Mouse (Mus musculus) heart, embryonic 16.5 days (tissue): ENCODE results near the gene Rab5c. TPM values are rescaled to one million over a fixed set of nuclear protein-coding genes. Genes with fewer than 3 reads are reported as not detected.

Experiments
- ATAC-seq: fragments of 200-750 bp; cut with Nextera tagmentation; replicated peaks from 2 replicates; pipeline ENCODE4 v1.8.0; 2017; ENCODE audit warnings: moderate number of reproducible peaks; ENCODE audit not compliant: insufficient read depth, low FRiP score; ENCODE audit errors: extremely low read depth
- H3K27ac ChIP-seq: fragments of 300-500 bp; sonication (generic); 2 replicates; pipeline ENCODE4 v1.5.1; 2014; ENCODE audit warnings: mild to moderate bottlenecking, low read length, control low read depth, moderate library complexity
- H3K27me3 ChIP-seq: fragments of 300-500 bp; sonication (generic); 2 replicates; pipeline ENCODE4 v1.6.1; 2014; ENCODE audit warnings: low read length, mixed read lengths; ENCODE audit not compliant: control insufficient read depth, insufficient read depth
- H3K36me3 ChIP-seq: fragments of 300-500 bp; sonication (generic); 2 replicates; pipeline ENCODE4 v1.6.1; 2014; ENCODE audit not compliant: control insufficient read depth, insufficient read depth
- H3K4me1 ChIP-seq: fragments of 300-500 bp; sonication (generic); 2 replicates; pipeline ENCODE4 v1.6.1; 2014; ENCODE audit warnings: low read length, mixed read lengths; ENCODE audit not compliant: control insufficient read depth, insufficient read depth
- H3K4me2 ChIP-seq: fragments of 300-500 bp; sonication (generic); 2 replicates; pipeline ENCODE4 v1.6.1; 2014; ENCODE audit warnings: low read depth, mild to moderate bottlenecking, control low read depth, low read length
- H3K4me3 ChIP-seq: fragments of 300-500 bp; sonication (generic); 2 replicates; pipeline ENCODE4 v1.5.1; 2014; ENCODE audit warnings: mild to moderate bottlenecking, control low read depth, low read length
- H3K9ac ChIP-seq: fragments of 300-500 bp; sonication (generic); 2 replicates; pipeline ENCODE4 v1.6.1; 2014; ENCODE audit warnings: low read length, control low read depth
- H3K9me3 ChIP-seq: fragments of 300-500 bp; sonication (generic); replicated peaks from 2 replicates; pipeline ENCODE4 v1.6.1; 2016; ENCODE audit warnings: low read length; ENCODE audit not compliant: control insufficient read depth
- WGBS: fragments of 180-500 bp; shearing (Covaris S2); extraction: QIAGEN DNeasy Blood & Tissue Kit; methylation state at CpG from one replicate; pipeline ENCODE4 v1.1.7; 2014; 5-methylcytosine and 5-hydroxymethylcytosine counted together
- polyA plus RNA-seq: library from polyadenylated mRNA; unstranded; fragments of >200 nt; fragmentation: Nextera tagmentation; extraction: Ambion mirVana; gene quantifications from 2 replicates; pipeline ENCODE4 v1.2.1, GENCODE M21; 2015

The Rab5c gene
- polyA plus RNA-seq, 1 experiment from 2014 or later, result 19.9 TPM

DNA sequence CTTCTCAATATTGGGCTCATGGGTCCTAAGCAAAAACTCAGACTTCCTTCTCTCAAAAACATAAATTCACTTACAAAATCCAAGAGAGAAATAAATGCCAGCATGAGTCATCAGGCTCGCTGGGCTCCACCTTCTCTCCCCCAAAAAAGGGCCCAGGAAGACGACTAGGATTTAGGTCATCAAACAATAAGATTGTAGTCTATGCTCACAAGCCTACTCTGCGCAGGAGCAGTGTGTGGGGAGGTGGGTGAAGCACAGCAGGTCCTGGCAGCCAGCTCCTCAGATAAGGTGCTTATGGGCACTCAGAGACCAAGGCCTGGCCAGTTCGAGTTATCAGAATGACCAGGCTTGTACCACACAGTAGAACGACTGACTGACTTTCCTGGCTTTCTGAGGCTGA lies 17.7 kb downstream of the Rab5c start:
- H3K4me2 ChIP-seq, result peak overlapping the region; percentile 23; the same call in 1 of the 2 replicates

GRCm38 (mm10) chr11:100719893-100720292 lies 18.1 kb downstream of the Rab5c start:
- WGBS, result 75% methylated on average over 11 of the region's 11 CpGs
- Histone ChIP-seq H3K9me3 (no peaks in the 10 kb centered on the region), H3K4me2 (no peak overlapping the region), H3K27ac (peak overlapping the region; percentile 7; the same call in 1 of the 2 replicates), H3K36me3 (peaks cover 22% of the 10 kb centered on the region), H3K4me3 (no peak overlapping the region), H3K4me1 (peaks cover 48% of the 10 kb centered on the region), H3K9ac (no peak overlapping the region), H3K27me3 (no peaks in the 10 kb centered on the region)
- ATAC-seq, result no peak

More for the DNA sequence above, 17.7 kb downstream of the Rab5c start:
- Histone ChIP-seq H3K9ac (peak overlapping the region; percentile 27), H3K27ac (peak overlapping the region; percentile 85), H3K36me3 (peaks cover 22% of the 10 kb centered on the region), H3K4me3 (no peak overlapping the region), H3K4me1 (peaks cover 53% of the 10 kb centered on the region), H3K9me3 (no peaks in the 10 kb centered on the region), H3K27me3 (no peaks in the 10 kb centered on the region)
- peak; percentile 28; the same call in 1 of the 2 replicates for ATAC-seq
- 35% methylated on average over 5 of the region's 5 CpGs for WGBS

DNA sequence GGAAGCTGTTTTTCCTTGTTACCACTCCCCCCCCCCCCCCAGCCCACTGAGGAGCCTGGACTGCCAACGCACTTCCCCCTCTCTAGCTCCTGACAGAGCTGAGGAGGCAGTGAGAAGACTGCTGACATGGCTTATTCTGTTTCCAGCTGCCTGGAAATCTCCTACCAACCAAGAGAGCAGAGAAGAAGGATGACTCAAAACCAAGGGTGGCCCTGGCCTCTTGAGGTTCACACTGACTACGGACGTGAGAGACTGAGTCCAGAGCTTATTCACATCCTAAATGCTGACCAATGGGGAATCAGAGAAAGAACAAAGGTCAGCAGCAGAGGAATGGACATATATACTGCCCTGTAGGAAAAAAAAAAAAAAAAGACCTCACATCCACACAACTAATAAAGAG lies 18.7 kb downstream of the Rab5c start:
- H3K9me3 ChIP-seq, result no peaks in the 10 kb centered on the region
- no peak overlapping the region for H3K9ac ChIP-seq
- H3K4me2 ChIP-seq, result no peak overlapping the region
- ATAC-seq, result no peak
- peaks cover 45% of the 10 kb centered on the region for H3K4me1 ChIP-seq
- H3K27me3 ChIP-seq, result no peaks in the 10 kb centered on the region
- peaks cover 22% of the 10 kb centered on the region for H3K36me3 ChIP-seq
- WGBS, result 61% methylated on average over 3 of the region's 3 CpGs
- no peak overlapping the region for H3K27ac ChIP-seq
- H3K4me3 ChIP-seq, result no peak overlapping the region

DNA sequence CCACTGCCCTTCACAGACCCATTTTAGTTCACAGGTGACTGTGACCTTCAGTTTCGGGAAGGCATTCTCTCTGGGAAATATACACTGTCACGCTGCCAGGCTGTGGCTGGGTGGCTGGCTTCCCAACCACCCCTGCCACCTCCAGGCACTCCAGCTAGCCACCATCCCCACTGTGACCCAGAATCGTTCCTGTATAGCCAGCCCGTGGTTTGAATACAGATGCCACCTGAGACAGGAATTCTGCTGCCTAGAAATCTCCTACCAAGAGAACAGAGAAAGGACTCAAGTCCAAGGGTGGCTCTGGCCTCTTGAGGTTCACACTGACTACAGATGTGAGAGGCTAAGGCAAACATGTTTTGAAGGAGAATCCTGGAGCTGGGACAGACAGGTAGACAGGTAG lies 19.1 kb downstream of the Rab5c start:
- no peak overlapping the region for H3K4me2 ChIP-seq
- H3K36me3 ChIP-seq, result peaks cover 22% of the 10 kb centered on the region
- no peaks in the 10 kb centered on the region for H3K9me3 ChIP-seq
- no peak overlapping the region for H3K27ac ChIP-seq
- no peak for ATAC-seq
- no peak overlapping the region for H3K9ac ChIP-seq
- no peak overlapping the region for H3K4me3 ChIP-seq
- 67% methylated on average over 4 of the region's 4 CpGs for WGBS
- H3K4me1 ChIP-seq, result peaks cover 47% of the 10 kb centered on the region
- no peaks in the 10 kb centered on the region for H3K27me3 ChIP-seq

GRCm38 (mm10) chr11:100718462-100718861 lies 19.6 kb downstream of the Rab5c start:
- peaks cover 22% of the 10 kb centered on the region for H3K36me3 ChIP-seq
- no peak for ATAC-seq
- no peak overlapping the region for H3K4me2 ChIP-seq
- no peaks in the 10 kb centered on the region for H3K27me3 ChIP-seq
- H3K9ac ChIP-seq, result no peak overlapping the region
- no peaks in the 10 kb centered on the region for H3K9me3 ChIP-seq
- peaks cover 48% of the 10 kb centered on the region for H3K4me1 ChIP-seq
- WGBS, result 89% methylated on average over 7 of the region's 7 CpGs
- no peak overlapping the region for H3K4me3 ChIP-seq
- no peak overlapping the region for H3K27ac ChIP-seq

DNA sequence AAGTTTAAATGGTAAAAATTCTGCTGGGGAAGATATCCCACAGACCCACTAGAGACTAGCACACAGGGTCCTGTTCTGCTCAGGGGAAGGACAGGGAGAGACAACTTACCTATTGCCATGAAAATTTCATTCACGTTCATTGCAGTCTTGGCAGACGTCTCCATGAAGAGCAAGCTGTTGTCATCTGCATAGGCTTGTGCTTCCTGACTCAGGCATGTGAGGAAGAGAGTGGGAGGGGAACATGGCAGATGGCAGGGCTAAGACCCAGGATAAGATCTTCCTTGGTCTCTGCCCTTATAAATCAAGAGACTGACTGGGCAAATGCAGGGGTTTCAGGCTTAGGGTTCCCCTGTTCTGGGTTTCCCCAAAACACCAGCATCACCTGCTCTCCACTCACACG lies 21.4 kb downstream of the Rab5c start:
- Histone ChIP-seq H3K4me3 (no peak overlapping the region), H3K9ac (no peak overlapping the region), H3K27me3 (no peaks in the 10 kb centered on the region), H3K27ac (no peak overlapping the region), H3K4me2 (no peak overlapping the region), H3K36me3 (peaks cover 22% of the 10 kb centered on the region), H3K4me1 (peaks cover 41% of the 10 kb centered on the region), H3K9me3 (no peaks in the 10 kb centered on the region)
- 84% methylated on average over 3 of the region's 3 CpGs for WGBS
- ATAC-seq, result no peak

DNA sequence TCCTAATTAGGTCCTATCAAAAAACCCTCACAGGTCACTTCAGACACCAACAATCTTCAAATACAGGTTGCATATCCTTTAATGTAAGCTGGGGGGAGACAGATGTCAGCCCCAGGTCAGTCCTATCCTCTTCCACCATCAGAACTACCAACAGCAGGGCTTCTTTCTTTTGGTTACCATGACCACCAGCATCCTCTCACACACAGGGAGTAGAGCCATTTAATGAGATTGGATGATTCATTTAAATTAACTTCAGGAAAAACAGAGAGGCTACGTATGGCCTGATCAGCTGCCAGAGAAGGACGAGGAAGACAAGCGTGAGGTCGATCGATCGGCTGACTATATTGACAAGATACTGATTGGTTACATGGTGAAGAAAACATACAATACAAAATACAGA lies 23.1 kb downstream of the Rab5c start:
- Histone ChIP-seq H3K9me3 (no peaks in the 10 kb centered on the region), H3K4me2 (no peak overlapping the region), H3K27ac (no peak overlapping the region), H3K4me3 (no peak overlapping the region), H3K4me1 (peaks cover 29% of the 10 kb centered on the region), H3K36me3 (peaks cover 24% of the 10 kb centered on the region), H3K27me3 (no peaks in the 10 kb centered on the region), H3K9ac (no peak overlapping the region)
- no peak for ATAC-seq
- 93% methylated on average over 6 of the region's 6 CpGs for WGBS

DNA sequence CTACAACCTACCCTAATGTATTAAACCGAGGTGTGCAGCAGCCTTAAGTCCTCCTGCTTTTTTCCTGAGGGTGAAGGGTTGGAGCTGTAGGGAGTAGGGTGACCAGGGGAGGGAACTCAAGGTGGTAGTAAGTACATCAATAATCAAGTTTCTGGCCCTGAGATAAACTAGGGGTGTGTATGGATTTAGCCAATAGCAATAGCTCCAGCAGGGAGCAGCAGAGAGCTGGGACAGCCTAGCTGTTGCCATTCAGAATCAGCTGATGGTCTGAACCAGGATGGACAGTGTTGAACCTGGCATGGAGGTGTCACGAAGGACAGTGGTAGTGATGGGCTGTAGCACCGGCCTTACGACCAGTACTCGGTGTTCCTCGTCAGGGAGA lies 23.5 kb downstream of the Rab5c start:
- Histone ChIP-seq H3K27ac (peak overlapping the region; percentile 9), H3K36me3 (peaks cover 24% of the 10 kb centered on the region)

DNA sequence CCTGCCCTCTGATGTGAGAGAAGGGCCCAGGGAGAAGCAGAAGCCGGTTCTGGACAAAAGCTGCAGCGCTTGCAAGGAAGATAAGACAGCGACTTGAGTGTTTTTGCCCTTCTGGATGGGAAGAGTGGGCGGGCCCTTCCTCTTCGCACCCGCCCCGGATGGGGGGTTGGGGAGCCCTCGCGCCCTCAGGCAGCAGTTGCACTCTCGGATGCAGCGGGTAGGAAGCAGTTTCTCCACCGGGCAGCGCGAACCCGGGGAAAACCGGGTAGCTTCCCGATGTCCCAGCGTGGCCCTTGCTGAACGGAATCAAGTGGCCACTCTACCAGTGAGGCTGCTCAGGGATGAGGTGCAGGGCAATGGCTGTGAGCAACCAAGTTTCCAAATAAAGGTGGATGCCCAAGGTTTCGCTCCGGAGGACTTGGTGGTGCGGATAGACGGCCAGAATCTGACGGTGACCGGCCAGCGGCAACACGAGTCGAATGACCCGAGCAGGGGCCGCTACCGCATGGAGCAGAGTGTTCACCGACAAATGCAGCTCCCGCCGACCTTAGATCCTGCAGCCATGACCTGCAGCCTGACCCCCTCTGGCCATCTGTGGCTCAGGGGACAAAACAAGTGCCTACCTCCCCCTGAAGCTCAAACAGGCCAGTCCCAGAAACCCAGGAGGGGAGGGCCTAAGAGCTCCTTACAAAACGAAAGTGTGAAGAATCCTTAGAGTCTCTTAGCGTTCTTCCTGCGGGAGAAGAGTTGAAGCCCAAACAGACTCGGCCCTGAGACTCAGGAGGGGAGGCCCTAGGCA lies 24.1 kb downstream of the Rab5c start, which contains the start of gene Hspb9:
Gene Hspb9 (plus strand): TSS at position 116 of the 799 bp plus-strand sequence.
- Histone ChIP-seq H3K27ac (peak within 1 kb of the TSS; percentile 66), H3K36me3 (peaks cover 30% of the 10 kb centered on the region), H3K9me3 (no peaks in the 10 kb centered on the region), H3K4me2 (peak within 1 kb of the TSS; percentile 59), H3K4me1 (peaks cover 22% of the 10 kb centered on the region), H3K27me3 (no peaks in the 10 kb centered on the region), H3K9ac (peak within 1 kb of the TSS; percentile 53), H3K4me3 (peak within 1 kb of the TSS; percentile 34)
- WGBS, result 8% methylated on average over 38 of the region's 38 CpGs
- ATAC-seq, result peak; percentile 44; the same call in 1 of the 2 replicates

More for the DNA sequence above, 23.5 kb downstream of the Rab5c start:
- 33% methylated on average over 6 of the region's 6 CpGs for WGBS
- Histone ChIP-seq H3K4me1 (peaks cover 25% of the 10 kb centered on the region), H3K4me3 (no peak overlapping the region; the same call in 1 of the 2 replicates), H3K27me3 (no peaks in the 10 kb centered on the region), H3K4me2 (peak overlapping the region; percentile 59; the same call in 1 of the 2 replicates), H3K9ac (no peak overlapping the region), H3K9me3 (no peaks in the 10 kb centered on the region)
- ATAC-seq, result peak; percentile 21; the same call in 1 of the 2 replicates
